Mouse (Mus musculus): ENCODE data around the gene Mnd1.

Gene Mnd1

GRCm38 (mm10) chr3:84155558-84156006, at the start of gene Mnd1:
Gene Mnd1 (minus strand): TSS chr3:84155786.
- in situ Hi-C loops (cut with MboI; ENCODE audit: unreplicated experiment in 2 of 2): loop anchor here (5.0 to 10.0 kb wide), 2 partner anchors 91 to 213 kb away; no protein-coding TSS in a partner anchor

GRCm38 (mm10) chr3:84204640-84205039, 49.1 kb upstream of the Mnd1 start:
- in situ Hi-C loops (cut with MboI; ENCODE audit: unreplicated experiment in 2 of 2): no loop called here

GRCm38 (mm10) chr3:84200559-84201420, 45.2 kb upstream of the Mnd1 start:
- in situ Hi-C loops (cut with MboI; ENCODE audit: unreplicated experiment in 2 of 2): no loop called here

- in situ Hi-C loops (cut with MboI; ENCODE audit: unreplicated experiment in 2 of 2): no loop called here
These were observed 43.9 kb upstream of the Mnd1 start for GRCm38 (mm10) chr3:84199516-84199915.

DNA sequence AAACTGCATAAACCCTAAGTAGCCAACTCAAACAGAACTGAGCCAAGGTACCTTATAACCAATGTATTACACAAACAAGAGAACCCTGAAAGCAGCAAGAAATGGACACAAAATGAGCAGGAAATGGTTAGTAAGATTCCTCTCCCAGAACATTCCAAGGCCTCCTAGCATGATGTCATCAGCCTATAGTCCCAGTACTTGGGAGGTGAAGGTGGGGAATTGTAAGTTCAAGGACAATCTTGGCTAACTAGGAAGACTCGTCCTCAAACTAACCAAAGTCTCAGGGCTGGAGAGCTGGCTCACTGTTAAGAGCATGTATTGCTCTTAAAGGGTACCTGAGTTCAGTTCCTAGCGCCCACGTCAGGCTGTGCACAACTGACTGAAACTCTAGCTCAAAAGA, 42.6 kb upstream of the Mnd1 start:
- in situ Hi-C loops (cut with MboI; ENCODE audit: unreplicated experiment in 2 of 2): no loop called here

DNA sequence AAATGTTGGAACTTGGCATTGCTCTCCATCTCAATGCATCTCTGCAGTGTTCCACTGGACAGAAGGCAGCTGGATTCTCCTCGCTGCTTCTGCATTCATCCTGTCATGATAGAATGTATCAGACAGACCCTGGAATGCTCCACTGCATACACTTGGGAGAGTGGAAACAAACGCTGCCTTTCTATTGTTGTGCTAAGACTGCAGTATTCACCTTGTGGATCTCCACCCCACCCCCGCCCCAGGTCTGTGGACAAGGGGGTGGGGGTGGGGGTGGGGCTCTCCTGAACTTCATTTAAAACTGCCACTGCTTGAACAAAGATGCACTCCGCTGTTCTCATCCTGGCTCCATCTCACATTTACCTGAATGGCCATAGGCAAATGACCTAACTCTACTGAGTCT, 38.3 kb upstream of the Mnd1 start:
- in situ Hi-C loops (cut with MboI; ENCODE audit: unreplicated experiment in 2 of 2): no loop called here

GRCm38 (mm10) chr3:84191141-84191881, 35.7 kb upstream of the Mnd1 start:
- in situ Hi-C loops (cut with MboI; ENCODE audit: unreplicated experiment in 2 of 2): no loop called here

- in situ Hi-C loops (cut with MboI; ENCODE audit: unreplicated experiment in 2 of 2): no loop called here
These were observed 35.0 kb upstream of the Mnd1 start for GRCm38 (mm10) chr3:84190513-84191061.

- in situ Hi-C loops (cut with MboI; ENCODE audit: unreplicated experiment in 2 of 2): no loop called here
These were observed 34.1 kb upstream of the Mnd1 start for GRCm38 (mm10) chr3:84189629-84190173.

GRCm38 (mm10) chr3:84181717-84182116, 26.1 kb upstream of the Mnd1 start:
- in situ Hi-C loops (cut with MboI; ENCODE audit: unreplicated experiment in 2 of 2): no loop called here

GRCm38 (mm10) chr3:84181102-84181501, 25.5 kb upstream of the Mnd1 start:
- in situ Hi-C loops (cut with MboI; ENCODE audit: unreplicated experiment in 2 of 2): no loop called here

- in situ Hi-C loops (cut with MboI; ENCODE audit: unreplicated experiment in 2 of 2): no loop called here
These were observed 24.7 kb upstream of the Mnd1 start for GRCm38 (mm10) chr3:84180304-84180703.

DNA sequence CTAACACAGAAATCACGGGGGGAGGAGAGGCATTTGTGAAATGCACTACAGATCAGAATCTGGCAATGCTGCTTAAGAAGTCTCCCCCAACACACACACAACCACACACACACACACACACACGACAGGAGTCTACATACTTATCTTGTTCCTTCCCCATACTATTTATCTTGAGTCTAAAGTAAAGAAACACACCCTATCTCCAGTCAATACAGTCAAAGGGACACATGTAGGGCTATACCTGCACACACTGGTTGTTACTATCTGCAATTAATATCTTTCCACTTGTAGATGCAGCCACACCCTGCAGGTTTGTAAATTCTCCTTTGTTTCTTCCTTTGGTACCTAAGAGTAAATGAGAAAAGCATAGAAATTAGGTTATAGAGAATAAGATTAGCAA, 22.2 kb upstream of the Mnd1 start:
- in situ Hi-C loops (cut with MboI; ENCODE audit: unreplicated experiment in 2 of 2): loop anchor here (5.0 to 10.0 kb wide), 3 partner anchors 134 to 364 kb away; no protein-coding TSS in a partner anchor

GRCm38 (mm10) chr3:84175337-84176315, 20.0 kb upstream of the Mnd1 start:
- in situ Hi-C loops (cut with MboI; ENCODE audit: unreplicated experiment in 2 of 2): loop anchor here (5.0 to 10.0 kb wide), 3 partner anchors 137 to 367 kb away; no protein-coding TSS in a partner anchor

DNA sequence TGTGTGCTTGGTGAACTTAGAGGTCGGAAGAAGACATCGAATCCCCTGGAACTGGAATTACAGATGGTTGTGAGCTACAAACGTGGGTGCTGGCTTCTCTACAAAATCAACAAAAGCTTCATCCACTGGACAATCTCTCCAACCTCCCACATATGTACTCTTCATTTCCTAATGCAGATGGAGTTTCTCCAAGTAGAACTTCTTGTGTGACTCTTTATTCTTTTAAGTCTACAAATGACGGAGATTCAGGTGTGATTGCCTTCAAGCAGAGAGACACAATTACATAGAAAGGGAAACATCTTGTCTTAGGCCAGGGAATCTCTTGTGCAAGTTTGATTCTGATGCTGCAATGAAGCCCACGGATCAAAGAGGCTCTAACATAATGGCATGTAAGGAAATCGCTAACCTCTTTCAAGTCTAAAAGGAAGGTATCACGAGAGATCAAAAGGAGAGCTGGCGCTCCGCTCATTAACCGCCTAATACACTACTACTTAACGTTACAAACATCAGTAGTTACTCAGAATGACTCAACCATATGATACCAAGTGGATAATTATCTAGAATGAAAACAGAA, 18.1 kb upstream of the Mnd1 start, which contains the start of gene Gm6525:
Gm6525 (plus strand) TSS at position 524 of the 574 bp plus-strand sequence.
- in situ Hi-C loops (cut with MboI; ENCODE audit: unreplicated experiment in 2 of 2): loop anchor here in 1 of 2 experiments (10.0 kb wide), 1 partner anchor 361 kb away; no protein-coding TSS in a partner anchor

DNA sequence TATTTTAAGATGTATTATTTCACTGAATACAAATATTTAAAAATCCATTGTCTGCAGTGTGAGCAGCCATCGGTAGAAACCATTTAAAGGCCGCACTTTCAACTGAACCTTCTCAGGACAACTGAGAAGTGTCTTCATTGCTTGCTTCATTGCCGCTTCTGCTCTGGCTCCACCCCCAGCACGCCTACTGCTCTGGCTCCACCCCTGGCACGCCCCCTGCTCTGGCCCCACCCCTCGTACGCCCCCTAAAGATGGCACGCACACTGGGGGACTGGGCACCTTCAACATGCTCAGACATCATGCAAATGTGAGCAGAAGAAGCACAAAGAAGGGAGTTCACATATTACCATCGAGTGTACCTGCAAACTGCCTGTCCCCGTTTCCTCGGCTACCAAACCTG, 16.8 kb upstream of the Mnd1 start:
- in situ Hi-C loops (cut with MboI; ENCODE audit: unreplicated experiment in 2 of 2): loop anchor here in 1 of 2 experiments (10.0 kb wide), 1 partner anchor 362 kb away; no protein-coding TSS in a partner anchor

GRCm38 (mm10) chr3:84169393-84170005, 13.9 kb upstream of the Mnd1 start:
- in situ Hi-C loops (cut with MboI; ENCODE audit: unreplicated experiment in 2 of 2): loop anchor here (10.0 kb wide), 2 partner anchors 365 to 375 kb away; no protein-coding TSS in a partner anchor

GRCm38 (mm10) chr3:84168943-84169342, 13.4 kb upstream of the Mnd1 start:
- in situ Hi-C loops (cut with MboI; ENCODE audit: unreplicated experiment in 2 of 2): loop anchor here in 1 of 2 experiments (10.0 kb wide), 1 partner anchor 374 kb away; no protein-coding TSS in a partner anchor
